Mouse (Mus musculus) small intestine, adult 2 months (tissue): ENCODE measurements around the gene Vps37b.

Experiments
- CTCF ChIP-seq: fragments of 200-500 bp; IDR thresholded peaks from 2 replicates; pipeline ENCODE4 v1.5.1; 2012; ENCODE audit warnings: low read depth, mild to moderate bottlenecking, control low read depth, inconsistent platforms, low read length, moderate library complexity, mixed read lengths; ENCODE audit not compliant: insufficient replicate concordance, insufficient read length; ENCODE audit errors: extremely low read depth
- POLR2A ChIP-seq: fragments of 200-500 bp; IDR thresholded peaks from 2 replicates; pipeline ENCODE4 v1.6.1; 2012; ENCODE audit warnings: low read depth, mild to moderate bottlenecking, control low read depth, inconsistent platforms, low read length, moderate library complexity

GRCm38 (mm10) chr5:124029220-124030035, 2.6 kb downstream of the Vps37b start:
- no peak for TF ChIP-seq POLR2A
- TF ChIP-seq CTCF, result no peak
